Mouse (Mus musculus) spleen, embryonic (tissue): ENCODE data around the gene Ssu72.
"Not testable (repeated sequence)": the region's sequence is repeated elsewhere in the genome, so short reads cannot be mapped to it uniquely, and the experiment has no call there.

ENCODE experiments used
- CTCF ChIA-PET: fragments of 350-600 bp; sonication (Branson Sonifier 250); formaldehyde crosslinking; loops from one replicate; lab custom pipeline; 2022; lab: Charles Lee

Ssu72 gene

GRCm38 (mm10) chr4:155704721-155705591 is at the start of gene Ssu72:
Gene Ssu72, plus strand, starts transcription at chr4:155704800.
- CTCF ChIA-PET = no interaction called here

GRCm38 (mm10) chr4:155656214-155656751 is 48.3 kb upstream of the Ssu72 start:
- CTCF ChIA-PET = interaction anchor here (0.6 kb wide), 1 partner anchor 26 kb away, joined by 5 read pairs; no protein-coding TSS in a partner anchor

GRCm38 (mm10) chr4:155658961-155659360 is 45.6 kb upstream of the Ssu72 start:
- CTCF ChIA-PET = no interaction called here

GRCm38 (mm10) chr4:155660641-155661040 is 44.0 kb upstream of the Ssu72 start:
- CTCF ChIA-PET = no interaction called here

- CTCF ChIA-PET = no interaction called here
Measured at GRCm38 (mm10) chr4:155666903-155667302, 37.7 kb upstream of the Ssu72 start.

GRCm38 (mm10) chr4:155668689-155669597 is 35.7 kb upstream of the Ssu72 start, which contains the start of gene Mib2:
Gene Mib2, minus strand, starts transcription at chr4:155669198.
- CTCF ChIA-PET = interaction anchor here (0.6 to 1.1 kb wide), 2 partner anchors 15 to 67 kb away, joined by 3 read pairs; no protein-coding TSS in a partner anchor

- CTCF ChIA-PET = no interaction called here
Measured at GRCm38 (mm10) chr4:155669598-155670075, 35.0 kb upstream of the Ssu72 start.

GRCm38 (mm10) chr4:155670236-155670635 is 34.4 kb upstream of the Ssu72 start:
- CTCF ChIA-PET = interaction anchor here (0.6 kb wide), 1 partner anchor 113 kb away, joined by 4 read pairs; no protein-coding TSS in a partner anchor

GRCm38 (mm10) chr4:155672082-155672481 is 32.5 kb upstream of the Ssu72 start:
- CTCF ChIA-PET = no interaction called here

- CTCF ChIA-PET = interaction anchor here (0.7 kb wide), 1 partner anchor 44 kb away, joined by 3 read pairs; no protein-coding TSS in a partner anchor
Measured at GRCm38 (mm10) chr4:155675991-155676390, 28.6 kb upstream of the Ssu72 start.

GRCm38 (mm10) chr4:155683670-155684277 is 20.8 kb upstream of the Ssu72 start:
- CTCF ChIA-PET = interaction anchor here (0.7 kb wide), 1 partner anchor 26 kb away, joined by 4 read pairs; no protein-coding TSS in a partner anchor

GRCm38 (mm10) chr4:155687764-155688163 is 16.8 kb upstream of the Ssu72 start:
- CTCF ChIA-PET = not testable (repeated sequence)

GRCm38 (mm10) chr4:155690571-155691375 is 13.8 kb upstream of the Ssu72 start:
- CTCF ChIA-PET = no interaction called here

GRCm38 (mm10) chr4:155692421-155692820 is 12.2 kb upstream of the Ssu72 start:
- CTCF ChIA-PET = no interaction called here

GRCm38 (mm10) chr4:155694111-155694481 is 10.5 kb upstream of the Ssu72 start, which contains the start of gene Fndc10:
Gene Fndc10, plus strand, starts transcription at chr4:155694342.
- CTCF ChIA-PET = no interaction called here

GRCm38 (mm10) chr4:155694482-155695401 is 9.9 kb upstream of the Ssu72 start:
- CTCF ChIA-PET = no interaction called here

GRCm38 (mm10) chr4:155695531-155696062 is 9.0 kb upstream of the Ssu72 start:
- CTCF ChIA-PET = no interaction called here
